Mouse (Mus musculus) kidney, adult 2 months (tissue): Measurements from ENCODE around the gene Zfp830. TPM values are rescaled to one million over a fixed set of nuclear protein-coding genes. Genes with fewer than 3 reads are reported as not detected.
A peak's percentile ranks its signal among the peaks of the same experiment; 100 is the strongest.

Source experiments
- DNase-seq: peaks from one replicate; pipeline ENCODE4 v3.0.0; 2021
- H3K27ac ChIP-seq: fragments of 200-500 bp; 2 replicates; pipeline ENCODE4 v1.5.1; 2012; ENCODE audit warnings: low read depth, low read length, control low read depth, inconsistent platforms; ENCODE audit not compliant: insufficient read depth
- H3K27me3 ChIP-seq: fragments of 200-500 bp; replicated peaks from 2 replicates; pipeline ENCODE4 v1.6.1; 2012; ENCODE audit warnings: mild to moderate bottlenecking, moderate library complexity, low read length, inconsistent platforms; ENCODE audit not compliant: control insufficient read depth, insufficient read depth
- H3K36me3 ChIP-seq: fragments of 200-500 bp; 2 replicates; pipeline ENCODE4 v1.6.1; 2012; ENCODE audit warnings: mild to moderate bottlenecking, moderate library complexity, low read length, inconsistent platforms; ENCODE audit not compliant: control insufficient read depth, insufficient read depth
- H3K4me1 ChIP-seq: fragments of 200-500 bp; 2 replicates; pipeline ENCODE4 v1.6.1; 2011; ENCODE audit warnings: low read length; ENCODE audit not compliant: control insufficient read depth, insufficient read depth
- H3K4me3 ChIP-seq: fragments of 200-500 bp; 2 replicates; pipeline ENCODE4 v1.5.1; 2011; ENCODE audit warnings: mild to moderate bottlenecking, low read depth, low read length, control low read depth; ENCODE audit not compliant: insufficient read depth
- CTCF ChIP-seq: fragments of 200-500 bp; conservative IDR thresholded peaks from 2 replicates; pipeline ENCODE4 v1.5.1; 2011; ENCODE audit warnings: low read depth, mild to moderate bottlenecking, control low read depth, low read length, moderate library complexity, mixed read lengths; ENCODE audit not compliant: insufficient read depth, insufficient read length
- POLR2A ChIP-seq: fragments of 200-500 bp; IDR thresholded peaks from one replicate; pipeline ENCODE4 v1.6.1; 2011; ENCODE audit warnings: low read depth, low read length, control low read depth
- WGBS: fragments of 180-500 bp; shearing (Covaris S2); methylation state at CpG from one replicate; pipeline ENCODE4 v1.1.7; 2018; 5-methylcytosine and 5-hydroxymethylcytosine counted together
- polyA plus RNA-seq: library from polyadenylated mRNA; depleted of rRNA; stranded (reverse); fragments of >200 nt; gene quantifications from 2 replicates; pipeline ENCODE4 v1.2.3, GENCODE M21; 2012; rRNA removed

Zfp830 gene
- polyA plus RNA-seq, 1 experiment, result 9.4 TPM

- TF ChIP-seq POLR2A, result no peak
- TF ChIP-seq CTCF, result no peak
- WGBS, result 29% methylated on average over 6 of the region's 6 CpGs
- peaks cover 2% of the 10 kb centered on the region; the same call in 1 of the 2 replicates for H3K36me3 ChIP-seq
- no peak for DNase-seq
- H3K4me1 ChIP-seq, result peaks cover 7% of the 10 kb centered on the region
- peak overlapping the region; percentile 100 for H3K4me3 ChIP-seq
- H3K27ac ChIP-seq, result peak overlapping the region; percentile 95; the same call in 1 of the 2 replicates
- H3K27me3 ChIP-seq, result no peaks in the 10 kb centered on the region
Measured at GRCm38 (mm10) chr11:82782197-82782596, 18.1 kb downstream of the Zfp830 start.

GRCm38 (mm10) chr11:82783453-82783852, 19.3 kb downstream of the Zfp830 start:
- H3K4me1 ChIP-seq, result peaks cover 5% of the 10 kb centered on the region; the same call in 1 of the 2 replicates
- no peak overlapping the region for H3K27ac ChIP-seq
- no peak for DNase-seq
- TF ChIP-seq CTCF (no peak), POLR2A (no peak)
- peaks cover 5% of the 10 kb centered on the region for H3K36me3 ChIP-seq
- H3K4me3 ChIP-seq, result no peak overlapping the region
- H3K27me3 ChIP-seq, result no peaks in the 10 kb centered on the region
- WGBS, result 82% methylated on average over 11 of the region's 11 CpGs

- H3K36me3 ChIP-seq, result peaks cover 1% of the 10 kb centered on the region
- DNase-seq, result no peak
- no peak overlapping the region for H3K27ac ChIP-seq
- H3K4me3 ChIP-seq, result no peak overlapping the region
- TF ChIP-seq POLR2A, result no peak
- no peaks in the 10 kb centered on the region for H3K4me1 ChIP-seq
- WGBS, result 76% methylated on average over 3 of the region's 3 CpGs
- no peaks in the 10 kb centered on the region for H3K27me3 ChIP-seq
Measured at GRCm38 (mm10) chr11:82806656-82807055, 42.5 kb downstream of the Zfp830 start.

GRCm38 (mm10) chr11:82807370-82807769, 43.2 kb downstream of the Zfp830 start:
- no peak for DNase-seq
- Histone ChIP-seq H3K4me1 (no peaks in the 10 kb centered on the region), H3K4me3 (no peak overlapping the region), H3K27me3 (no peaks in the 10 kb centered on the region), H3K36me3 (peaks cover 1% of the 10 kb centered on the region), H3K27ac (no peak overlapping the region)
- 70% methylated on average over 3 of the region's 3 CpGs for WGBS
- TF ChIP-seq POLR2A (no peak), CTCF (no peak)

GRCm38 (mm10) chr11:82808485-82808884, 44.3 kb downstream of the Zfp830 start:
- DNase-seq, result no peak
- Histone ChIP-seq H3K4me1 (0 out of 2 replicates have a peak, but pooled peaks cover 4% of the 10 kb centered on the region), H3K27me3 (no peaks in the 10 kb centered on the region), H3K27ac (no peak overlapping the region), H3K4me3 (no peak overlapping the region), H3K36me3 (peaks cover 1% of the 10 kb centered on the region; the same call in 1 of the 2 replicates)
- 50% methylated on average over 5 of the region's 5 CpGs for WGBS
- no peak for TF ChIP-seq CTCF

Other genes starting within 250 kb of the Zfp830 start
- 0.26 and 0.38 TPM in 2 replicates for gene Cct6b, start within 50 bp of the Zfp830 start, polyA plus RNA-seq
- gene Lig3, start 16.8 kb downstream of the Zfp830 start, polyA plus RNA-seq, result 12.7 and 15.0 TPM in 2 replicates
- gene Rffl, start 106.9 kb downstream of the Zfp830 start, polyA plus RNA-seq, result 15.3 and 19.4 TPM in 2 replicates
- 13.7 and 15.7 TPM in 2 replicates for gene Rad51d, start 126.3 kb downstream of the Zfp830 start, polyA plus RNA-seq
- gene Fndc8, start 127.8 kb downstream of the Zfp830 start, polyA plus RNA-seq, result 0.13 and 0.19 TPM in 2 replicates
- 16.3 and 16.9 TPM in 2 replicates for gene Nle1, start 144.1 kb downstream of the Zfp830 start, polyA plus RNA-seq
- gene Unc45b, start 146.2 kb downstream of the Zfp830 start, polyA plus RNA-seq, result 5.0 and 7.9 TPM in 2 replicates
- gene Slfn5, start 187.0 kb downstream of the Zfp830 start, polyA plus RNA-seq, result 14.1 and 21.4 TPM in 2 replicates
- 0.18 and 0.36 TPM in 2 replicates for gene Slfn9, start 227.5 kb downstream of the Zfp830 start, polyA plus RNA-seq